Mouse (Mus musculus): Measurements from ENCODE around the gene Sptbn4. TPM values are rescaled to one million over a fixed set of nuclear protein-coding genes. Genes with fewer than 3 reads are reported as not detected.

Gene Sptbn4
- polyA plus RNA-seq (2017; shearing (Covaris generic)) = 0.29 TPM

DNA sequence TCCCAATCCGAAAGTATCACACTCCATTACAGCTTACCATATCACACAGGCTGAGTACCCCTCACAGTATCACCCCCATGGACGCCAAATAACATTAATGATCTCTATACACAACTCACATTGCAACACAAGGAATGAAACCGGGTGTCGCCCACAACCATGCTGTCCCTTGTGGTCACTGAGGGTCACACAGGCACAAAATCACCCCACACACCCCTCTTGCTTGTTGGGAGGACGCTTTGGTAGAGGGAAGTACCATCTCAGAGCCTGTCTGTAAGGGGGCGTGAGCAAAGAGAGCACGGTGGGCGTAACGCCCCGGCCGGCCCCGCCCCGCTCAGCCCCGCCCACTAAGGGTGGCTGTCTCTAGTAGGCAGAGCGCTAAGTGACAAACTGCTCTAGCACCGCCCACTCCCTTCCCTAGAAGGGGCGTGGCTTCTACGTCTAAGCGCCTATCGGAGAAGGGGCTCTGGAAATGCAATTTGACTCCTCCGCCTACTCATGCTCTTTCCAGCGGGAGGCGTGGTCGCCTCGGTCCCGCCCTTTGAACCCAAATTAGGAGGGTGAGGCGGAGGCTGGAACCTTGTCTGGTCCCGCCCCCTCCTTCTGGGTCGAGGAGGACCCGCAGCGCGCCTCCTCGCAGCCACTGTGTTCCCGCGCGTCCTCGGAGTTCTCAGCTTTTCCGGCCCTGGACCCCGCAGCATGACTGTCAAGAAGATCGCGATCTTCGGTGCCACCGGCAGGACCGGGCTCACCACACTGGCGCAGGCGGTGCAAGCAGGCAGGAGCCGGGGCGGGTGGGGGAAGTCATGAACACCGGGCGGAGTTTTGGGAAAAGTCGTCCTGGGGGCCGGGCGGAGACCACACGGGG lies at the start of gene Sptbn4, which contains the start of gene Blvrb:
TSS of gene Sptbn4 (minus strand) at position 268 of the 868 bp plus-strand sequence.
TSS of gene Blvrb (plus strand) at position 560 of the 868 bp plus-strand sequence.

GRCm38 (mm10) chr7:27486770-27487697 lies 39.5 kb upstream of the Sptbn4 start, which contains the start of gene Sertad1:
TSS of gene Sertad1 (plus strand) at chr7:27486910.

DNA sequence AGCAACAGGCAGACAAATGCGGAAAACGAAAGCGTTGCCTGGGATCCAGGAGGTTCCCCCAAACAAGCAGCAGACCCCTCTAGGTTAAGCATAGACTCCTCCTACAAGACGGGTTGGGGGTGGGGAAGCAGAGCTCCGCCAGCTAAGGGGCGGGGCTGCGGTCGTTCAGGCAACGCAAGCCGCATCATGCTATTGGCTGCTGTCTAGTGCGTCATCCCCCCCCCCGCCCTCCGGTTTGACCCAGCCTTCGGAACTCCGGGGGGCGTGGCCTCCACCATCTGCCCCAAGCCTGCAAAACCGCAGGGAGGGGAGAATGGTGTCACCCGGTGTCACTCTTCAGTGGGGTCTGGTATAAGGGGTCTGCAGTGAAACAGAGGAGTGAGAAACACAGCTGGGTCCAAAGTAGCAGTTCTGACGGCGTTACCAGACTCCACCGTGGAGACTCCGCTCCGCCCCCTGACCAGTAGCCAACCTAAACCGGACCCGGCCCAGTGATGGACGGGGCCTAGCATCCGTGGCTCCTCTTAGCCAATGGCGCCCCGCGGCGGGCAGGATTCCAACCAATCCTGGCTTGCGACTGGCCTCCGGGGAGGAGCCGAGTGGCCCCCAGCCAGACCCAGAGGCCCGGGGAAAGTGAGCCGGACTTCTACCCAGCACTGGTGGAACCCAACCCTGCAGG lies 25.8 kb upstream of the Sptbn4 start, which contains the start of gene Sertad3:
TSS of gene Sertad3 (plus strand) at position 613 of the 679 bp plus-strand sequence.

GRCm38 (mm10) chr7:27356861-27357594 lies 90.5 kb downstream of the Sptbn4 start, which contains the start of gene Gm20479:
TSS of gene Gm20479 (minus strand) at chr7:27357419.

GRCm38 (mm10) chr7:27355745-27356240 lies 91.7 kb downstream of the Sptbn4 start, which contains the start of gene Shkbp1:
TSS of gene Shkbp1 (minus strand) at chr7:27356019.

DNA sequence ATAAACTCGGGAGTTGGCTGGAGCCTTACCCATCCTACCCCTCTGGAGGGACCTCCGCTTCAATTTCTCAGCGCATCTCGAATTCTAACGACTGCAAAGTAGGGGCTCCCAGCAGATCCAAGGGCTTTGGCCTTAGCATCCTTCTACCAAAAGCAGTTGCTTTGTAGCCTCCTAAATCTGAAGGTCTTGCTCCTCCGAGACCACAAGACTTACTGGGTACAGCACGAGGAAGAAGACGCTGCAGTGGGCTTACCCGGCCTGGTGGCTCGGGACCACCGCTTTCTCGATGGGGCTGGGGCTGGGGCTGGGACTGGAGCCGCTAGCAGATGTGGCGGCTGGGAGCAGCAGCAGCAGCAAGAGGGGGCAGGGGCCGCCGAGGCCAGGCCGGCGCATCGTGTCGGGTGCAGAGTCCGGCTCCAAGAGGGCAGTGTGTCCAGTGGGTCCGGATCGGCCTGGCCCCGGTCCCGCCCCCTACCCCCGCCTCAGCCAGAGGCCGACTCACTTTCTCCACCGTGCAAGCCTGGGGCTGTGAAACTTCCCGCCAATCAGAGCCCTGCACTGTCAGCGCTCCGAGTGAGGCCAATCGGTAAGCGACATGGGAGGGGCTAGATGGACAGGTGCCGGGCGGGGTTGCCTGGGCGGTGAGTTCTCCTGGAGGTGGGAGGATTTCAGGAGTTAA lies 110.2 kb downstream of the Sptbn4 start, which contains the start of gene Ltbp4:
TSS of gene Ltbp4 (minus strand) at position 518 of the 679 bp plus-strand sequence.

Other genes starting within 250 kb of the Sptbn4 start
- gene Itpkc, start 219.0 kb downstream of the Sptbn4 start, polyA plus RNA-seq (2017; shearing (Covaris generic)) = 4.7 TPM
- 33.5 TPM for gene Coq8b, start 214.7 kb downstream of the Sptbn4 start, polyA plus RNA-seq (2017; shearing (Covaris generic))
- gene Numbl, start 189.3 kb downstream of the Sptbn4 start, polyA plus RNA-seq (2017; shearing (Covaris generic)) = 0.79 TPM
- 1.2 TPM for gene Ltbp4, start 110.0 kb downstream of the Sptbn4 start, polyA plus RNA-seq (2017; shearing (Covaris generic))
- gene Shkbp1, start 91.7 kb downstream of the Sptbn4 start, polyA plus RNA-seq (2017; shearing (Covaris generic)) = 110 TPM
- 1.00 TPM for gene Gm20479, start 90.3 kb downstream of the Sptbn4 start, polyA plus RNA-seq (2017; shearing (Covaris generic))
- gene Blvrb, start 292 bp upstream of the Sptbn4 start, polyA plus RNA-seq (2017; shearing (Covaris generic)) = 17.9 TPM
- gene Sertad3, start 26.1 kb upstream of the Sptbn4 start, polyA plus RNA-seq (2017; shearing (Covaris generic)) = 67.9 TPM
- gene Sertad1, start 39.2 kb upstream of the Sptbn4 start, polyA plus RNA-seq (2017; shearing (Covaris generic)) = 84.0 TPM
- 1.2 TPM for gene Prx, start 51.6 kb upstream of the Sptbn4 start, polyA plus RNA-seq (2017; shearing (Covaris generic))
- not detected for gene Hipk4, start 75.6 kb upstream of the Sptbn4 start, polyA plus RNA-seq (2017; shearing (Covaris generic))
- 265 TPM for gene Pld3, start 105.5 kb upstream of the Sptbn4 start, polyA plus RNA-seq (2017; shearing (Covaris generic))
- 22.7 TPM for gene 2310022A10Rik, start 105.5 kb upstream of the Sptbn4 start, polyA plus RNA-seq (2017; shearing (Covaris generic))
- gene Akt2, start 143.9 kb upstream of the Sptbn4 start, polyA plus RNA-seq (2017; shearing (Covaris generic)) = 111 TPM
- gene Ttc9b, start 206.2 kb upstream of the Sptbn4 start, polyA plus RNA-seq (2017; shearing (Covaris generic)) = not detected
- gene Map3k10, start 226.9 kb upstream of the Sptbn4 start, polyA plus RNA-seq (2017; shearing (Covaris generic)) = 1.1 TPM
- 3.5 TPM for gene Zfp607b, start 241.7 kb upstream of the Sptbn4 start, polyA plus RNA-seq (2017; shearing (Covaris generic))